Mouse (Mus musculus): ENCODE data around the gene Ptpn5. TPM values are rescaled to one million over a fixed set of nuclear protein-coding genes. Genes with fewer than 3 reads are reported as not detected.

The Ptpn5 gene
- total RNA-seq (2021): not detected
- long read RNA-seq, experiment 1: 0 reads
- long read RNA-seq, experiment 2: 0 reads

- no peak for DNase-seq
- TF ChIP-seq CTCF (IDR thresholded peaks at IDR 0.05): no peak
- intact Hi-C loops (cut with DNase I): no loop called here
- Histone ChIP-seq H3K27ac (no peak within 1 kb of the TSS), H3K4me3 (peak within 1 kb of the TSS; percentile 50)
Observed at GRCm38 (mm10) chr7:47133331-47133730, at the start of gene Ptpn5. TSS of gene Ptpn5 (minus strand) at chr7:47133684.

- TF ChIP-seq CTCF (IDR thresholded peaks at IDR 0.05): no peak
- Histone ChIP-seq H3K4me3 (no peak overlapping the region), H3K27ac (no peak overlapping the region)
- intact Hi-C loops (cut with DNase I): no loop called here
- DNase-seq: no peak
Observed at GRCm38 (mm10) chr7:47170814-47171213, 37.3 kb upstream of the Ptpn5 start.

GRCm38 (mm10) chr7:47165028-47165427 is 31.5 kb upstream of the Ptpn5 start:
- no peak for DNase-seq
- intact Hi-C loops (cut with DNase I): no loop called here
- Histone ChIP-seq H3K4me3 (no peak overlapping the region), H3K27ac (no peak overlapping the region)
- TF ChIP-seq CTCF (IDR thresholded peaks at IDR 0.05): no peak

- Histone ChIP-seq H3K27ac (no peak overlapping the region), H3K4me3 (no peak overlapping the region)
- intact Hi-C loops (cut with DNase I): no loop called here
- DNase-seq: no peak
- no peak for TF ChIP-seq CTCF (IDR thresholded peaks at IDR 0.05)
Observed at GRCm38 (mm10) chr7:47163203-47163602, 29.7 kb upstream of the Ptpn5 start.

GRCm38 (mm10) chr7:47158451-47158850 is 25.0 kb upstream of the Ptpn5 start:
- DNase-seq: no peak
- TF ChIP-seq CTCF (IDR thresholded peaks at IDR 0.05): no peak
- H3K27ac ChIP-seq: no peak overlapping the region
- intact Hi-C loops (cut with DNase I): no loop called here
- no peak overlapping the region for H3K4me3 ChIP-seq

- Histone ChIP-seq H3K27ac (no peak overlapping the region), H3K4me3 (no peak overlapping the region)
- no peak for TF ChIP-seq CTCF (IDR thresholded peaks at IDR 0.05)
- intact Hi-C loops (cut with DNase I): no loop called here
- DNase-seq: no peak
Observed at GRCm38 (mm10) chr7:47157743-47158142, 24.3 kb upstream of the Ptpn5 start.

GRCm38 (mm10) chr7:47155849-47156248 is 22.4 kb upstream of the Ptpn5 start:
- no peak for DNase-seq
- H3K4me3 ChIP-seq: no peak overlapping the region
- no peak overlapping the region for H3K27ac ChIP-seq
- no peak for TF ChIP-seq CTCF (IDR thresholded peaks at IDR 0.05)
- intact Hi-C loops (cut with DNase I): no loop called here

GRCm38 (mm10) chr7:47155396-47155795 is 21.9 kb upstream of the Ptpn5 start:
- peak; percentile 26; the same call in 1 of the 2 replicates for TF ChIP-seq CTCF (IDR thresholded peaks at IDR 0.05)
- H3K27ac ChIP-seq: no peak overlapping the region
- H3K4me3 ChIP-seq: no peak overlapping the region
- intact Hi-C loops (cut with DNase I): no loop called here
- no peak for DNase-seq

GRCm38 (mm10) chr7:47150420-47151061 is 17.1 kb upstream of the Ptpn5 start:
- Histone ChIP-seq H3K4me3 (no peak overlapping the region), H3K27ac (no peak overlapping the region)
- peak; percentile 89 for TF ChIP-seq CTCF (IDR thresholded peaks at IDR 0.05)
- no peak for DNase-seq
- intact Hi-C loops (cut with DNase I): loop anchor here (1.0 to 2.0 kb wide), 2 partner anchors 127 to 188 kb away; no protein-coding TSS in a partner anchor

- H3K4me3 ChIP-seq: no peak overlapping the region
- H3K27ac ChIP-seq: no peak overlapping the region
- intact Hi-C loops (cut with DNase I): no loop called here
- no peak for DNase-seq
- TF ChIP-seq CTCF (IDR thresholded peaks at IDR 0.05): no peak
Observed at GRCm38 (mm10) chr7:47148298-47148697, 14.8 kb upstream of the Ptpn5 start.

GRCm38 (mm10) chr7:47146034-47146812 is 12.7 kb upstream of the Ptpn5 start:
- TF ChIP-seq CTCF (IDR thresholded peaks at IDR 0.05): peak; percentile 36; the same call in 1 of the 2 replicates
- intact Hi-C loops (cut with DNase I): no loop called here
- Histone ChIP-seq H3K27ac (no peak overlapping the region), H3K4me3 (no peak overlapping the region)
- no peak for DNase-seq

GRCm38 (mm10) chr7:47144299-47144698 is 10.8 kb upstream of the Ptpn5 start:
- Histone ChIP-seq H3K4me3 (no peak overlapping the region), H3K27ac (no peak overlapping the region)
- no peak for TF ChIP-seq CTCF (IDR thresholded peaks at IDR 0.05)
- DNase-seq: no peak
- intact Hi-C loops (cut with DNase I): no loop called here

- Histone ChIP-seq H3K4me3 (no peak overlapping the region), H3K27ac (no peak overlapping the region)
- TF ChIP-seq CTCF (IDR thresholded peaks at IDR 0.05): no peak
- no peak for DNase-seq
- intact Hi-C loops (cut with DNase I): no loop called here
Observed at GRCm38 (mm10) chr7:47139823-47140325, 6.4 kb upstream of the Ptpn5 start.
